Mouse (Mus musculus) small intestine, adult 2 months (tissue): ENCODE data around the gene Olfr12.

Experiments used
- CTCF ChIP-seq: fragments of 200-500 bp; IDR thresholded peaks from 2 replicates; pipeline ENCODE4 v1.5.1; 2012; ENCODE audit warnings: low read depth, mild to moderate bottlenecking, control low read depth, inconsistent platforms, low read length, moderate library complexity, mixed read lengths; ENCODE audit not compliant: insufficient replicate concordance, insufficient read length; ENCODE audit errors: extremely low read depth
- POLR2A ChIP-seq: fragments of 200-500 bp; IDR thresholded peaks from 2 replicates; pipeline ENCODE4 v1.6.1; 2012; ENCODE audit warnings: low read depth, mild to moderate bottlenecking, control low read depth, inconsistent platforms, low read length, moderate library complexity

GRCm38 (mm10) chr1:92640393-92640792 is 22.8 kb downstream of the Olfr12 start:
- TF ChIP-seq CTCF (no peak), POLR2A (no peak)
